Mouse (Mus musculus): ENCODE data around the gene Rptor.

The Rptor gene

DNA sequence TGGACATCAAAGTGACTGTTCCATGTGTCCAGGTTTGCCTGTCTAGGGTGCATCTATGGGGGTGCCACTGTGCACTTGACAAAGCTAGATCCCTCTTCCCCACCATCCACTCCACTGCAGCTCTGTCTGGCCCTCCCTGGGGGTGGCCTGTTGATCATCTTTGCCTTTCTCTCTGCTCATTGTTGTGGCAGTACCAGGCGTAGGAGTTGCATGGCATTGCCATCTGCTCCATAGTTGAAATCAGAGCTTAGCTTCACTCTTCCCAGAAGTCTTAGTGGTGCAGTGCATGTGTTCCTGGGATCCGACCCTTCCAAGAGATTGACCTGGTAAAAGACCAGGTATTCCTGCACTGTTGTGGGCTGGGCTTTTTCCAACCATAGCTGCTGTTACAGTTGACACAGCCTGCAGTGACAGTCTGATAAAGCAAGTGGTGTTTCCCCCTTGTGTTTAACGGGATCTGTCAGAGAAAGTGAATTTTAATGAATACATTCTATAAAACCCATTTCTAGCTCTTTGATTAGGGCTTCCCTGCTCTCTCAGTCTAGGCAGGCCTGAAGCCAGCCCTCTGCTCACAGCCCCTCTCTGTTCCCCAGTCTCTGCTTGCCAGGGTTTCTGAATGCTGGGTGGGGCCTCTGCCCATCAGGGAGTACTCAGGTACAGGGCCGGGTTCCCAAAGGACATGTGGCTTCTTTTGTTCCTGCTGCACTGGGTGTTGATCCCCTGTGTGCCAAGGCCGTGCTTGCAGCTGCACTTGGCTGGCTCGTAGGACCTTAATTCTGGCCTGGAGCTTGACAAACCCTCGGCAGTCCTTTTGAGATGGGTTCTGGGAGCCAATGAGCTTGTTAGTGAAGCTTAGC lies 136.5 kb downstream of the Rptor start:
- DNase-seq (ENCODE audit: low spot score): no peak

- DNase-seq (ENCODE audit: low spot score): no peak
Observed at GRCm38 (mm10) chr11:119741401-119741800, 138.7 kb downstream of the Rptor start.

- no peak for DNase-seq (ENCODE audit: low spot score)
Observed at GRCm38 (mm10) chr11:119744436-119744835, 141.7 kb downstream of the Rptor start.

DNA sequence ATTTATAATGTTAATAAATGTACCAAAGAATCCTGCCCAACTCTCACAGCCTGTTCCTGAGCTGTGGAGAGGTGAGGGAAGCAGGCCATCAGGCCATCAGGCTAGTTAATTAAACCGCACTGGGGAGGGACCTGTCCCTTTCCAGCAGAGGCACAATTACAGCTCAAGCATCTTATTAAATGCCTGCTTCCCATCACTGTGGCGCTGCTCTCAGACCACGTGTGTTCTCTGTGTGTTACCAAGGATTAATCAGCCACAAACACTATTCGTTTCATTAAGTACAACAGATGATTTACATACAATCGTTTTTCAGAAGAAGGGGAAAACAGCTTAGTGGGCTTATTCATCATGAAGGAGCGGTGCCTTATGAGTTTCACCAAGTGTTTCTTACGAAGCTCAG lies 142.6 kb downstream of the Rptor start:
- no peak for DNase-seq (ENCODE audit: low spot score)

DNA sequence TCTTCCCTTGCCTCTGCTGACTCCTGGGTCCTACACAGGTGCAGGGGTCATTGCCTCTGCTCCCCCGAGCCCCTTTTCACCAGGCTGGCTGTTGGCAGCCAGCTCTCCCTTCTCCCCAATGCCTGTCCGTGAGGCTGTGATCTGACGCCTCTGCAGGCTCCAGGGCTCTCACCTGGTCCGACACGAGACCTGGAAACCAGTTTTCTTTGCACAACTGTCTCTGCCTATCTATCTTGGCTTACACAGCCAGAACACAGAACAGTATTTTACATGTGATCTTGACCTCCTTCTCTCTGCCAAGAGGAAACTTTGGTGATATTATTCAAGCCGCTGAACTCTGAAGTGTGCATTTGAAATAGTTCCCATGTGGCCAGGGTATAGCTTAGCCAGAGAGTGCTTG lies 151.8 kb downstream of the Rptor start:
- DNase-seq (ENCODE audit: low spot score): no peak

DNA sequence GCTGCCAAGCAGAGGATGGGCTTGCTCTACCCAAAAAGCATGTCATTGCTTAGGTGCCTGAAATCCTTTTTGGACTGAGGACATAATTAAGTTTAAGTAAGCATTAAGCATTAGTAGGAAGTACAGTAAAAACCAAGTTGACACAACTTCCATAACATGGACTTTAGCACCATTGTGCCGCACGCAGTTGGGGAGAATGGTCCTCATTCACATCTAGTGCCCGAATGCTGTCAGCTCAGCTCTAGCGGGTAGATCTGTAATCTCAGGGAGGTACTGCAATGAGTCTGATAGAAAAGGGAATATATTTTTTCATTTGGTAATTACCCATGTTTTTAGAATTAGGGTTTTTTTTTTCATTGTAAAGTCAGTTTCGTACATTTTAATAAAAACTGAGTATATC lies 155.5 kb downstream of the Rptor start:
- no peak for DNase-seq (ENCODE audit: low spot score)

GRCm38 (mm10) chr11:119758705-119759327 lies 156.1 kb downstream of the Rptor start:
- no peak for DNase-seq (ENCODE audit: low spot score)

DNA sequence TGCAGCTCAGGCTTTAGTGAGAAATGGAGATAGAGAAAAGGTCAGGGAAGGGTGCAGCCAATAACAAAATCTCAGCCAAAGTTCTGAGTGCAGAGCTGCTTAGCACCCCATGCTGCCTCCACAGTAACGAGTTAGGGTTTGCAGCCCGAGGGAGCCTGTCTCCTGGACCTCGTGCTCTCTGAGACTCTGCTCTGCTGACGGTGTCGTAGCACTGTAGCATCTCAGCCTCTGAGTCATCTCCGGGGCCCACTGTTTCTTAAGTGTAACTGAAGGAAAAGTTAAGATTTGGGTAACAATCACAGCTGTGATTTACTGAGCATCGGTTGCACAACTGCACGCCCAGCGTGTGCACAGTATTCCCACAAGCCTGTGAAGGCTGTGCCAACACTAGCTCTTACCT lies 160.2 kb downstream of the Rptor start:
- DNase-seq (ENCODE audit: low spot score): no peak

DNA sequence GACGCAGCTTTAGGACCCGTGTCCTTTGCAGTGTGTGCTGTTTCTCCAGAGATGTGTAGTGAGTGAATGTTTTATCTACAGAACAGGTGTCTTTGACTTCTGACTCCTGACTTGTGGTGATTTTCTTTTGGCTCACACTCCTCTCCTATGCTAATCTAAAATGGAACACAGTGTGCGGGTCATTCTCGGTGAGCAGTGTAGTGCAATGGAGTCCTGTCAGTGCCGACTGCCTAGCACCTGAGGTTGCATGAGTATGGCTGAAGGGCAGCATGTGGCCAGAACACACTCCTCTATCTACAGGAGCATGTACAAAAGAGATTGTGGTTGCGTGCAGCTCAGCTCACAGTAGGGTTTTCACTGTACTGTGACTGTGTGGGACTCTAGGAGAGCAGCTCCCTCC lies 163.3 kb downstream of the Rptor start:
- no peak for DNase-seq (ENCODE audit: low spot score)

GRCm38 (mm10) chr11:119766782-119767459 lies 164.2 kb downstream of the Rptor start:
- no peak for DNase-seq (ENCODE audit: low spot score)

DNA sequence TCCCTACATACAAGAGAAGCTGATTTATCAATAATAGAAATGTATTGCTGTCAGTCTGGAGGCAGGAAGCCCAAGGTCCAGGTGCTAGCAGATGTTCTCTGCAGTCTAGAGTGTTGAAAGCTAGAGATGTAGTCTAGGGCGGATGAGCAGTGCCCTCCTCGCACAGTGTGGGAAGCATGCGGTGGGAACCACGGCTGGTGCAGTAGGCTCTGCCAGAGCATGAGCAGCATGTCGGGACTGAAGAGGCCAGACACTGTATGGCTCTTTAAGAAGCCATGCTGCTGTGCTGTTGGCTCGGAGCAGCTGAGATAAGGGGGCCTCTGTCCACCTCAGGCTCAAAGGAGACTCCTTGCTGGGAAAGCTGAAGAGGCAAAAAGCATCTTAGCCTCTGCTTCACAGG lies 164.8 kb downstream of the Rptor start:
- no peak for DNase-seq (ENCODE audit: low spot score)

GRCm38 (mm10) chr11:119768511-119768910 lies 165.8 kb downstream of the Rptor start:
- no peak for DNase-seq (ENCODE audit: low spot score)

DNA sequence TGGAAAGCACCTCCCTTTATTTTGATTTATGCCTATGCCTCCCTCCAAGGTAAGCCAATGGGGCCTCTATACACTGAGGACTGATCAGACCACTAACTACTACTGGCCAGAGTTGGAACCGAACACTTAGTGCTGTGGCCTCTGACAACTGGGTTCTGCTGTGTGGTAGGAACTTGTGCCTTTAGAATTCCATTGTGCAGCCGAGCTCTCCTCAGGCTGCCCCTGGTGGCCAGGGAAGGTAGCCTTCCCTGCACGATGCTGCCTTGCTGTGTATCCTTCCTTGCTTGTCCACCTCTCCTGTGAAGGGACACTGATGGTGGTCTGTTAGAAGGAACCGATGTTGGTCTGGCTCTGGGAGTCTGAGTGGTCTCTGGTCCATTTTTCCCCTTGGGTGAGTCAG lies 167.0 kb downstream of the Rptor start:
- no peak for DNase-seq (ENCODE audit: low spot score)

DNA sequence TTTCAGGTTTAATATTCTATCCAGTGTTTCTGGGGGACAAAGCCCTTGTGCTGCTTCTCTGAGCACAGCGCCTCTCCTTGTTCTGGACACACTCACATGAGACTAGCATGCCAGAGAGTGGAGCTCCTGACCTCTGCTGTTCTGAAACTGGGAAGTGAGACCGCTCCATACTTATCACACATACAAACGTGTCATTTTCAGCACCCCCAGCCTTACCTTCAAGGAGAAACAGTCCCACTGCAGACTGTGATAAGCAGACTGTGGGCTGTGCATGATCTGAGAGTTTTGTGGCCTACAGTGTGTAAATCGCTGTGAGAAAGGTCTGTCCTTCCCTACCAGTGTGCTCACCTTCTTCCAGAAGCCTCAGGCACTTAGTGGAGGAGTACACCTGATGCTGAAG lies 168.3 kb downstream of the Rptor start:
- DNase-seq (ENCODE audit: low spot score): no peak

GRCm38 (mm10) chr11:119772896-119773295 lies 170.2 kb downstream of the Rptor start:
- DNase-seq (ENCODE audit: low spot score): no peak

- no peak for DNase-seq (ENCODE audit: low spot score)
Observed at GRCm38 (mm10) chr11:119775076-119775760, 172.5 kb downstream of the Rptor start.

DNA sequence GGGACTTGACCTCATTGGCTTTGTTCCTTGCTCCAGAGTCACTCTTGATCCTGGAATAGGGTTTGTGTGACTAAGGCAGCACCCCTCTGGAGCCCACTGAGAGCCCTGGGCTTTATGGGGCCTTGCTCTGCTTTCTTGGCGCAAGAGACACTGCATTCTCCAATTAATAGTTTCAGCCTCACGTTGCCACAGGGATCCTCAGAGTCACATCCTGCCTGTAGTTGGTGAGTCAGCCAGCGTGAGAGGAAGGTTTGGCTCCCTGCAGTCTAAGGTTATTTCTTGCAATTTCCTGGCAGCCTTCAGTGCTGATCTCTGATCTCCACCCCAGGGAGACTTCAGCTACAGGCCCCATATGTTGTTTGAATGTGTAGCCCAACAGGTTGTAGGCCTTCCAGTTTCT lies 174.5 kb downstream of the Rptor start:
- no peak for DNase-seq (ENCODE audit: low spot score)

GRCm38 (mm10) chr11:119777872-119778271 lies 175.2 kb downstream of the Rptor start:
- no peak for DNase-seq (ENCODE audit: low spot score)

- DNase-seq (ENCODE audit: low spot score): no peak
Observed at GRCm38 (mm10) chr11:119780290-119780689, 177.6 kb downstream of the Rptor start.

GRCm38 (mm10) chr11:119781165-119781564 lies 178.5 kb downstream of the Rptor start:
- no peak for DNase-seq (ENCODE audit: low spot score)

DNA sequence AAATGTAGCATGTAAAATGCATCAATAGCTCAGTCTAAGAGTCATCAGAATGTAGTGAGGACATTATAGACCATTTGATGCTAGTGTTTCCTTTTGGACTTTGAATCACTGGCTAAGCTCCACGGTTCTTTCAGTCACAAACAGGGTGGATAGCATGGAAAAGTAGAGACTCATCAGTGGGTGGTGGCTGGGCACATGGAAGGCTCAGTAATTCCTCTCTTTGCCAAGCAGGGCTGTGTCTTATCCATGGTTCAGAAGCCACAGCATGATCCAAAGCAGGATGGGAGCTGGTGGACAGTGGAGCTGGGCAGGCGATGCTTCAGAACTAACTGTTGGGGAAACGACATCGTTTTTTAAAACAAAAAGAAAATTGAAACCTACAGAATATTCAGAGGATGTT lies 179.0 kb downstream of the Rptor start:
- no peak for DNase-seq (ENCODE audit: low spot score)

- no peak for DNase-seq (ENCODE audit: low spot score)
Observed at GRCm38 (mm10) chr11:119783653-119784052, 180.9 kb downstream of the Rptor start.
